ENCODE assay signal across 19 mouse cellular contexts in genomic region chr8:106191639-106192038, GRCm38 (mm10). TPM values are rescaled to one million over a fixed set of nuclear protein-coding genes. Genes with fewer than 3 reads are reported as not detected.
DNase-seq lines count a peak whose midpoint lies in the region; ATAC-seq and TF ChIP-seq lines count a peak whose summit lies in the region.
"Had no signal": no experiment of that assay in that cellular context is flagged by ENCODE, and none has a peak within 500 bp of the region (broad histone marks: within the 10 kb centered on the region; RNA-seq: fewer than 3 reads in every experiment).

No protein-coding gene starts in this region.

- DNase-seq in c-Kit-positive CD71-positive TER-119-positive erythroid progenitor cells, embryonic 14.5 days (ENCODE audit: low spot score), result peak; percentile 44
- no peak for DNase-seq in liver, postnatal 0 days
- DNase-seq in stomach, postnatal 0 days (ENCODE audit: low spot score), result peak; percentile 60
- no peak for DNase-seq in adipocyte (ENCODE audit: low spot score)
- no peak for DNase-seq in frontal cortex, postnatal 36 days (ENCODE audit: low spot score in 2 of 2)
- no peak for DNase-seq in right cerebral cortex, postnatal 4 days
- DNase-seq: adrenal gland, postnatal 25 days; cerebellum, adult 18-20 months; gastrocnemius, postnatal 10 days; lung, adult 2 months; thymus, postnatal 14 days had no signal

- no peak overlapping the region for H3K4me3 ChIP-seq in intestine, postnatal 0 days (ENCODE audit: low read depth, low read length)
- H3K4me3 ChIP-seq in liver, postnatal 0 days (ENCODE audit: low read depth, low read length), result no peak overlapping the region
- H3K4me3 ChIP-seq in stomach, postnatal 0 days (ENCODE audit: low read depth, low read length), result no peak overlapping the region
- H3K4me3 ChIP-seq: forebrain, embryonic 12.5 days; heart, adult 2 months; heart, embryonic 15.5 days; hindbrain, embryonic 13.5 days; limb, embryonic 12.5 days; midbrain, embryonic 10.5 days had no signal

- WGBS in intestine, postnatal 0 days, result 38% methylated on average over 5 of the region's 5 CpGs
- 42% methylated on average over 5 of the region's 5 CpGs for WGBS in liver, postnatal 0 days (ENCODE audit: insufficient replicate concordance)
- 54% methylated on average over 5 of the region's 5 CpGs for WGBS in stomach, postnatal 0 days

- ATAC-seq in intestine, postnatal 0 days, result peak; percentile 74
- ATAC-seq in liver, postnatal 0 days, result peak; percentile 36; the same call in 1 of the 2 replicates
- peak; percentile 92 for ATAC-seq in stomach, postnatal 0 days (ENCODE audit: low FRiP score, low TSS enrichment)
- ATAC-seq: inflammation-experienced regulatory T-cells, adult 6 months had no signal

- H3K36me3 ChIP-seq in intestine, postnatal 0 days (ENCODE audit: control insufficient read depth, insufficient read depth), result peaks cover 17% of the 10 kb centered on the region
- H3K36me3 ChIP-seq in liver, postnatal 0 days (replicated peaks; ENCODE audit: insufficient read depth, low read length), result 0 out of 2 replicates have a peak, but pooled peaks cover 3% of the 10 kb centered on the region
- H3K36me3 ChIP-seq in stomach, postnatal 0 days (ENCODE audit: control insufficient read depth, insufficient read depth, low read length), result peaks cover 10% of the 10 kb centered on the region

- TF ChIP-seq CTCF in intestine, postnatal 0 days (IDR thresholded peaks at IDR 0.05; ENCODE audit: low read depth), result no peak
- TF ChIP-seq CTCF in liver, postnatal 0 days (IDR thresholded peaks at IDR 0.05; ENCODE audit: low read depth), result no peak
- no peak for TF ChIP-seq CTCF in stomach, postnatal 0 days (IDR thresholded peaks at IDR 0.05; ENCODE audit: low read depth)

- peak overlapping the region; percentile 32 for H3K4me2 ChIP-seq in intestine, postnatal 0 days (replicated peaks; ENCODE audit: low read depth)
- H3K4me2 ChIP-seq in liver, postnatal 0 days (ENCODE audit: low read depth, low read length), result no peak overlapping the region
- H3K4me2 ChIP-seq in stomach, postnatal 0 days (replicated peaks; ENCODE audit: low read depth), result no peak overlapping the region
- H3K4me2 ChIP-seq: forebrain, embryonic 12.5 days; heart, embryonic 15.5 days; hindbrain, embryonic 13.5 days; limb, embryonic 12.5 days had no signal

- H3K9ac ChIP-seq in intestine, postnatal 0 days (ENCODE audit: low read depth, low read length), result no peak overlapping the region
- no peak overlapping the region for H3K9ac ChIP-seq in liver, postnatal 0 days (replicated peaks)
- no peak overlapping the region for H3K9ac ChIP-seq in stomach, postnatal 0 days (ENCODE audit: low read length)
- H3K9ac ChIP-seq: forebrain, embryonic 12.5 days; heart, embryonic 15.5 days; hindbrain, embryonic 13.5 days; limb, embryonic 12.5 days had no signal

- H3K9me3 ChIP-seq in intestine, postnatal 0 days (ENCODE audit: control insufficient read depth), result no peaks in the 10 kb centered on the region
- H3K9me3 ChIP-seq in liver, postnatal 0 days (ENCODE audit: low read length), result no peaks in the 10 kb centered on the region
- H3K9me3 ChIP-seq in stomach, postnatal 0 days (ENCODE audit: control insufficient read depth, low read length), result no peaks in the 10 kb centered on the region
- H3K9me3 ChIP-seq: forebrain, embryonic 12.5 days; heart, embryonic 15.5 days; hindbrain, embryonic 13.5 days; limb, embryonic 12.5 days had no signal

- TF ChIP-seq EP300 in liver, postnatal 0 days (IDR thresholded peaks at IDR 0.05; ENCODE audit: low read depth), result no peak
- TF ChIP-seq EP300 in stomach, postnatal 0 days (optimal IDR thresholded peaks at IDR 0.05), result no peak

- H3K4me1 ChIP-seq in intestine, postnatal 0 days (replicated peaks; ENCODE audit: control insufficient read depth, insufficient read depth, low read length), result no peaks in the 10 kb centered on the region
- no peaks in the 10 kb centered on the region for H3K4me1 ChIP-seq in liver, postnatal 0 days (ENCODE audit: insufficient read depth)
- no peaks in the 10 kb centered on the region for H3K4me1 ChIP-seq in stomach, postnatal 0 days (replicated peaks; ENCODE audit: control insufficient read depth, insufficient read depth)
- H3K4me1 ChIP-seq: forebrain, embryonic 12.5 days; heart, embryonic 15.5 days; hindbrain, embryonic 13.5 days; limb, embryonic 12.5 days; midbrain, embryonic 10.5 days had no signal

- H3K27ac ChIP-seq in intestine, postnatal 0 days (ENCODE audit: low read depth, low read length), result no peak overlapping the region
- no peak overlapping the region for H3K27ac ChIP-seq in liver, postnatal 0 days (ENCODE audit: low read depth)
- no peak overlapping the region for H3K27ac ChIP-seq in stomach, postnatal 0 days (replicated peaks)
- H3K27ac ChIP-seq: forebrain, embryonic 12.5 days; heart, adult 2 months; heart, embryonic 15.5 days; hindbrain, embryonic 13.5 days; limb, embryonic 12.5 days; midbrain, embryonic 10.5 days had no signal

- H3K27me3 ChIP-seq in intestine, postnatal 0 days (replicated peaks; ENCODE audit: control insufficient read depth, insufficient read depth, low read length), result no peaks in the 10 kb centered on the region
- no peaks in the 10 kb centered on the region for H3K27me3 ChIP-seq in liver, postnatal 0 days (ENCODE audit: insufficient read depth, low read length)
- no peaks in the 10 kb centered on the region for H3K27me3 ChIP-seq in stomach, postnatal 0 days (ENCODE audit: control insufficient read depth, insufficient read depth, low read length)
- H3K27me3 ChIP-seq: forebrain, embryonic 12.5 days; heart, embryonic 15.5 days; hindbrain, embryonic 13.5 days; limb, embryonic 12.5 days had no signal

RNA-seq across cellular contexts. Expression of gene Slc7a6os, which starts 19.1 kb away (rescaled TPM):
- 17.0 and 21.0 TPM in 2 replicates for polyA plus RNA-seq in intestine, postnatal 0 days (2015; fragmentation: Nextera tagmentation; extraction: Ambion mirVana)
- 12.1 and 12.5 TPM in 2 replicates for polyA plus RNA-seq in liver, postnatal 0 days (2015; fragmentation: Nextera tagmentation; extraction: Ambion mirVana)
- polyA plus RNA-seq in stomach, postnatal 0 days (2015; fragmentation: Nextera tagmentation; extraction: Ambion mirVana), result 18.6 and 18.8 TPM in 2 replicates

RNA-seq across cellular contexts. Expression of gene Prmt7, which starts 19.1 kb away (rescaled TPM):
- polyA plus RNA-seq in intestine, postnatal 0 days (2015; fragmentation: Nextera tagmentation; extraction: Ambion mirVana), result 11.7 and 12.2 TPM in 2 replicates
- polyA plus RNA-seq in liver, postnatal 0 days (2015; fragmentation: Nextera tagmentation; extraction: Ambion mirVana), result 10.4 and 11.0 TPM in 2 replicates
- 21.9 and 22.1 TPM in 2 replicates for polyA plus RNA-seq in stomach, postnatal 0 days (2015; fragmentation: Nextera tagmentation; extraction: Ambion mirVana)

RNA-seq across cellular contexts. Expression of gene Slc7a6, which starts 23.0 kb away (rescaled TPM):
- 18.0 and 18.4 TPM in 2 replicates for polyA plus RNA-seq in intestine, postnatal 0 days (2015; fragmentation: Nextera tagmentation; extraction: Ambion mirVana)
- 2.6 and 3.2 TPM in 2 replicates for polyA plus RNA-seq in liver, postnatal 0 days (2015; fragmentation: Nextera tagmentation; extraction: Ambion mirVana)
- 24.3 and 25.8 TPM in 2 replicates for polyA plus RNA-seq in stomach, postnatal 0 days (2015; fragmentation: Nextera tagmentation; extraction: Ambion mirVana)

RNA-seq across cellular contexts. Expression of gene Pla2g15, which starts 41.4 kb away (rescaled TPM):
- 7.4 and 7.9 TPM in 2 replicates for polyA plus RNA-seq in intestine, postnatal 0 days (2015; fragmentation: Nextera tagmentation; extraction: Ambion mirVana)
- 7.2 and 7.7 TPM in 2 replicates for polyA plus RNA-seq in liver, postnatal 0 days (2015; fragmentation: Nextera tagmentation; extraction: Ambion mirVana)
- 5.6 and 5.7 TPM in 2 replicates for polyA plus RNA-seq in stomach, postnatal 0 days (2015; fragmentation: Nextera tagmentation; extraction: Ambion mirVana)

RNA-seq across cellular contexts. Expression of gene Esrp2, which starts 54.9 kb away (rescaled TPM):
- polyA plus RNA-seq in intestine, postnatal 0 days (2015; fragmentation: Nextera tagmentation; extraction: Ambion mirVana), result 9.2 and 11.0 TPM in 2 replicates
- 24.0 and 26.7 TPM in 2 replicates for polyA plus RNA-seq in liver, postnatal 0 days (2015; fragmentation: Nextera tagmentation; extraction: Ambion mirVana)
- 38.9 and 48.0 TPM in 2 replicates for polyA plus RNA-seq in stomach, postnatal 0 days (2015; fragmentation: Nextera tagmentation; extraction: Ambion mirVana)

Comparison
In these comparisons a context has a peak if more than half of its experiments do, and no peak if none do; other contexts are left out.
1. DNase-seq: peak in c-Kit-positive CD71-positive TER-119-positive erythroid progenitor cells, embryonic 14.5 days (single experiment) and stomach, postnatal 0 days (single experiment); none in liver, postnatal 0 days (single experiment), adipocyte (single experiment), frontal cortex, postnatal 36 days (0 of 2) and right cerebral cortex, postnatal 4 days (single experiment).
2. ATAC-seq: peak in every context shown above with its lines; median percentile 92 in stomach, postnatal 0 days; 74 in intestine, postnatal 0 days; 36 in liver, postnatal 0 days.